Mouse (Mus musculus) small intestine, adult 2 months (tissue): Measurements from ENCODE around the gene Pltp. TPM values are rescaled to one million over a fixed set of nuclear protein-coding genes. Genes with fewer than 3 reads are reported as not detected.
A peak's percentile ranks its signal among the peaks of the same experiment; 100 is the strongest.

Experiments used
- H3K27ac ChIP-seq: fragments of 200-500 bp; 2 replicates; pipeline ENCODE4 v1.5.1; 2012; ENCODE audit warnings: low read depth, low read length, control low read depth, inconsistent platforms; ENCODE audit not compliant: insufficient read depth
- H3K27me3 ChIP-seq: fragments of 200-500 bp; 2 replicates; pipeline ENCODE4 v1.6.1; 2012; ENCODE audit warnings: mild to moderate bottlenecking, moderate library complexity, low read length, inconsistent platforms; ENCODE audit not compliant: control insufficient read depth, insufficient read depth
- H3K36me3 ChIP-seq: fragments of 200-500 bp; 2 replicates; pipeline ENCODE4 v1.6.1; 2012; ENCODE audit warnings: mild to moderate bottlenecking, low read length, control low read depth, inconsistent platforms; ENCODE audit not compliant: control insufficient read depth, insufficient read depth
- H3K4me1 ChIP-seq: fragments of 200-500 bp; 2 replicates; pipeline ENCODE4 v1.6.1; 2012; ENCODE audit warnings: low read length, inconsistent platforms, mixed read lengths; ENCODE audit not compliant: control insufficient read depth, insufficient read depth, insufficient read length
- H3K4me3 ChIP-seq: fragments of 200-500 bp; 2 replicates; pipeline ENCODE4 v1.5.1; 2012; ENCODE audit warnings: low read depth, mild to moderate bottlenecking, control low read depth, inconsistent platforms, low read length, moderate library complexity
- CTCF ChIP-seq: fragments of 200-500 bp; IDR thresholded peaks from 2 replicates; pipeline ENCODE4 v1.5.1; 2012; ENCODE audit warnings: low read depth, mild to moderate bottlenecking, control low read depth, inconsistent platforms, low read length, moderate library complexity, mixed read lengths; ENCODE audit not compliant: insufficient replicate concordance, insufficient read length; ENCODE audit errors: extremely low read depth
- POLR2A ChIP-seq: fragments of 200-500 bp; IDR thresholded peaks from 2 replicates; pipeline ENCODE4 v1.6.1; 2012; ENCODE audit warnings: low read depth, mild to moderate bottlenecking, control low read depth, inconsistent platforms, low read length, moderate library complexity
- WGBS: fragments of 180-500 bp; shearing (Covaris S2); methylation state at CpG from one replicate; pipeline ENCODE4 v1.1.7; 2018; 5-methylcytosine and 5-hydroxymethylcytosine counted together
- polyA plus RNA-seq: library from polyadenylated mRNA; depleted of rRNA; stranded (reverse); fragments of >200 nt; gene quantifications from 2 replicates; pipeline ENCODE4 v1.2.3, GENCODE M21; 2012; rRNA removed

The Pltp gene
- 20.9 and 34.2 TPM in 2 replicates for polyA plus RNA-seq

- no peaks in the 10 kb centered on the region for H3K36me3 ChIP-seq
- H3K27ac ChIP-seq = peak within 1 kb of the TSS; percentile 17
- H3K4me1 ChIP-seq = peaks cover 11% of the 10 kb centered on the region
- WGBS = 2% methylated on average over 47 of the region's 47 CpGs
- H3K4me3 ChIP-seq = peak within 1 kb of the TSS; percentile 59
- TF ChIP-seq POLR2A (0 out of 2 replicates have a peak, but pooled peaks have one; percentile 7), CTCF (no peak)
- peaks cover 18% of the 10 kb centered on the region for H3K27me3 ChIP-seq
Measured at GRCm38 (mm10) chr2:164857101-164857821, at the start of gene Pltp. Gene Pltp, minus strand, starts transcription at chr2:164857711.

GRCm38 (mm10) chr2:164906071-164906470, 48.6 kb upstream of the Pltp start:
- peak; percentile 41; the same call in 1 of the 2 replicates for TF ChIP-seq CTCF
- no peak for TF ChIP-seq POLR2A
- Histone ChIP-seq H3K27ac (no peak overlapping the region), H3K4me3 (no peak overlapping the region), H3K27me3 (no peaks in the 10 kb centered on the region), H3K4me1 (no peaks in the 10 kb centered on the region), H3K36me3 (peaks cover 78% of the 10 kb centered on the region)
- WGBS = 97% methylated on average over 4 of the region's 4 CpGs

- WGBS = 54% methylated on average over 1 of the region's 1 CpGs
- peaks cover 91% of the 10 kb centered on the region for H3K36me3 ChIP-seq
- no peak for TF ChIP-seq CTCF
- no peak for TF ChIP-seq POLR2A
- no peaks in the 10 kb centered on the region for H3K27me3 ChIP-seq
- H3K4me3 ChIP-seq = no peak overlapping the region
- no peak overlapping the region for H3K27ac ChIP-seq
- H3K4me1 ChIP-seq = no peaks in the 10 kb centered on the region; the same call in 1 of the 2 replicates
Measured at GRCm38 (mm10) chr2:164903496-164903895, 46.0 kb upstream of the Pltp start.

GRCm38 (mm10) chr2:164901380-164901779, 43.9 kb upstream of the Pltp start:
- H3K4me1 ChIP-seq = no peaks in the 10 kb centered on the region; the same call in 1 of the 2 replicates
- H3K36me3 ChIP-seq = peaks cover 88% of the 10 kb centered on the region
- TF ChIP-seq POLR2A (no peak), CTCF (no peak)
- H3K4me3 ChIP-seq = no peak overlapping the region
- H3K27ac ChIP-seq = no peak overlapping the region
- H3K27me3 ChIP-seq = no peaks in the 10 kb centered on the region
- WGBS = 91% methylated on average over 13 of the region's 13 CpGs

GRCm38 (mm10) chr2:164899723-164900459, 42.4 kb upstream of the Pltp start:
- no peaks in the 10 kb centered on the region; the same call in 1 of the 2 replicates for H3K4me1 ChIP-seq
- no peak overlapping the region; the same call in 1 of the 2 replicates for H3K27ac ChIP-seq
- no peaks in the 10 kb centered on the region for H3K27me3 ChIP-seq
- peaks cover 87% of the 10 kb centered on the region for H3K36me3 ChIP-seq
- no peak for TF ChIP-seq CTCF
- TF ChIP-seq POLR2A = no peak
- WGBS = 89% methylated on average over 16 of the region's 16 CpGs
- H3K4me3 ChIP-seq = no peak overlapping the region

GRCm38 (mm10) chr2:164899034-164899433, 41.5 kb upstream of the Pltp start:
- 90% methylated on average over 15 of the region's 15 CpGs for WGBS
- H3K27me3 ChIP-seq = no peaks in the 10 kb centered on the region
- peaks cover 87% of the 10 kb centered on the region for H3K36me3 ChIP-seq
- H3K4me1 ChIP-seq = no peaks in the 10 kb centered on the region; the same call in 1 of the 2 replicates
- TF ChIP-seq POLR2A = no peak
- H3K27ac ChIP-seq = no peak overlapping the region
- H3K4me3 ChIP-seq = no peak overlapping the region

GRCm38 (mm10) chr2:164898008-164898407, 40.5 kb upstream of the Pltp start:
- no peak for TF ChIP-seq POLR2A
- no peak for TF ChIP-seq CTCF
- WGBS = 88% methylated on average over 7 of the region's 7 CpGs
- Histone ChIP-seq H3K36me3 (peaks cover 92% of the 10 kb centered on the region), H3K27me3 (no peaks in the 10 kb centered on the region), H3K4me1 (no peaks in the 10 kb centered on the region; the same call in 1 of the 2 replicates), H3K27ac (no peak overlapping the region), H3K4me3 (no peak overlapping the region)
